Mouse (Mus musculus) liver, embryonic 16.5 days (tissue): ENCODE data around the gene Stk32b. TPM values are rescaled to one million over a fixed set of nuclear protein-coding genes. Genes with fewer than 3 reads are reported as not detected.

Experiments used
- ATAC-seq: fragments of 200-750 bp; cut with Nextera tagmentation; 2 replicates; pipeline ENCODE4 v1.8.0; 2017; ENCODE audit warnings: low read depth, mild to moderate bottlenecking, moderate number of reproducible peaks, moderate library complexity
- H3K27ac ChIP-seq: fragments of 300-500 bp; sonication (generic); 2 replicates; pipeline ENCODE4 v1.5.1; 2014; ENCODE audit warnings: mild to moderate bottlenecking, low read length
- H3K27me3 ChIP-seq: fragments of 300-500 bp; sonication (generic); 2 replicates; pipeline ENCODE4 v1.6.1; 2014; ENCODE audit warnings: low read depth, low read length, mixed read lengths; ENCODE audit not compliant: control insufficient read depth, insufficient read depth
- H3K36me3 ChIP-seq: fragments of 300-500 bp; sonication (generic); 2 replicates; pipeline ENCODE4 v1.6.1; 2014; ENCODE audit warnings: mild to moderate bottlenecking; ENCODE audit not compliant: control insufficient read depth, insufficient read depth
- H3K4me1 ChIP-seq: fragments of 300-500 bp; sonication (generic); 2 replicates; pipeline ENCODE4 v1.6.1; 2014; ENCODE audit warnings: low read depth, low read length, mixed read lengths; ENCODE audit not compliant: control insufficient read depth
- H3K4me2 ChIP-seq: fragments of 300-500 bp; sonication (generic); 2 replicates; pipeline ENCODE4 v1.6.1; 2014; ENCODE audit warnings: low read depth, low read length, mixed read lengths
- H3K4me3 ChIP-seq: fragments of 300-500 bp; sonication (generic); 2 replicates; pipeline ENCODE4 v1.5.1; 2014; ENCODE audit warnings: low read depth, mild to moderate bottlenecking, low read length
- H3K9ac ChIP-seq: fragments of 300-500 bp; sonication (generic); 2 replicates; pipeline ENCODE4 v1.6.1; 2014; ENCODE audit warnings: low read depth, low read length
- H3K9me3 ChIP-seq: fragments of 300-500 bp; sonication (generic); replicated peaks from 2 replicates; pipeline ENCODE4 v1.6.1; 2016; ENCODE audit warnings: low read length; ENCODE audit not compliant: control insufficient read depth
- WGBS: fragments of 180-500 bp; shearing (Covaris S2); extraction: QIAGEN DNeasy Blood & Tissue Kit; methylation state at CpG from one replicate; pipeline ENCODE4 v1.1.7; 2014; ENCODE audit not compliant: insufficient replicate concordance; 5-methylcytosine and 5-hydroxymethylcytosine counted together
- polyA plus RNA-seq: library from polyadenylated mRNA; unstranded; fragments of >200 nt; fragmentation: Nextera tagmentation; extraction: Ambion mirVana; gene quantifications from 2 replicates; pipeline ENCODE4 v1.2.1, GENCODE M21; 2015

Stk32b gene
- polyA plus RNA-seq, 1 experiment from 2014 or later, result 0.51 TPM

- H3K4me3 ChIP-seq, result no peak overlapping the region
- peak overlapping the region; percentile 55 for H3K27ac ChIP-seq
- H3K4me1 ChIP-seq, result peaks cover 10% of the 10 kb centered on the region; the same call in 1 of the 2 replicates
- H3K27me3 ChIP-seq, result no peaks in the 10 kb centered on the region
- H3K9ac ChIP-seq, result no peak overlapping the region
- H3K4me2 ChIP-seq, result no peak overlapping the region
- H3K9me3 ChIP-seq, result no peaks in the 10 kb centered on the region
- 33% methylated on average over 2 of the region's 2 CpGs for WGBS
- ATAC-seq, result peak; percentile 76
- no peaks in the 10 kb centered on the region for H3K36me3 ChIP-seq
These were observed 259.1 kb downstream of the Stk32b start for GRCm38 (mm10) chr5:37457831-37458230.

GRCm38 (mm10) chr5:37457191-37457590, 259.8 kb downstream of the Stk32b start:
- peak overlapping the region; percentile 56 for H3K4me2 ChIP-seq
- 39% methylated on average over 5 of the region's 5 CpGs for WGBS
- peaks cover 10% of the 10 kb centered on the region; the same call in 1 of the 2 replicates for H3K4me1 ChIP-seq
- no peaks in the 10 kb centered on the region for H3K9me3 ChIP-seq
- H3K27ac ChIP-seq, result peak overlapping the region; percentile 93
- ATAC-seq, result peak; percentile 91
- no peaks in the 10 kb centered on the region for H3K27me3 ChIP-seq
- no peaks in the 10 kb centered on the region for H3K36me3 ChIP-seq
- peak overlapping the region; percentile 56 for H3K9ac ChIP-seq
- H3K4me3 ChIP-seq, result no peak overlapping the region

- H3K4me2 ChIP-seq, result peak overlapping the region; percentile 56
- H3K4me3 ChIP-seq, result no peak overlapping the region
- 32% methylated on average over 2 of the region's 2 CpGs for WGBS
- peak; percentile 84 for ATAC-seq
- no peaks in the 10 kb centered on the region for H3K9me3 ChIP-seq
- no peaks in the 10 kb centered on the region for H3K27me3 ChIP-seq
- peak overlapping the region; percentile 56 for H3K9ac ChIP-seq
- H3K36me3 ChIP-seq, result no peaks in the 10 kb centered on the region
- peaks cover 10% of the 10 kb centered on the region; the same call in 1 of the 2 replicates for H3K4me1 ChIP-seq
- peak overlapping the region; percentile 93 for H3K27ac ChIP-seq
These were observed 260.4 kb downstream of the Stk32b start for GRCm38 (mm10) chr5:37456590-37456989.

- Histone ChIP-seq H3K27me3 (no peaks in the 10 kb centered on the region), H3K36me3 (no peaks in the 10 kb centered on the region), H3K4me1 (no peaks in the 10 kb centered on the region), H3K27ac (no peak overlapping the region), H3K4me2 (no peak overlapping the region), H3K9me3 (no peaks in the 10 kb centered on the region), H3K9ac (no peak overlapping the region), H3K4me3 (no peak overlapping the region)
- WGBS, result 43% methylated on average over 3 of the region's 3 CpGs
- no peak for ATAC-seq
These were observed 269.4 kb downstream of the Stk32b start for GRCm38 (mm10) chr5:37447546-37447945.

GRCm38 (mm10) chr5:37442767-37443166, 274.2 kb downstream of the Stk32b start:
- no peak overlapping the region for H3K4me3 ChIP-seq
- no peaks in the 10 kb centered on the region for H3K27me3 ChIP-seq
- H3K4me1 ChIP-seq, result no peaks in the 10 kb centered on the region
- no peak overlapping the region for H3K4me2 ChIP-seq
- no peak overlapping the region for H3K9ac ChIP-seq
- no peaks in the 10 kb centered on the region for H3K36me3 ChIP-seq
- no peak overlapping the region for H3K27ac ChIP-seq
- no peak for ATAC-seq
- H3K9me3 ChIP-seq, result no peaks in the 10 kb centered on the region
- WGBS, result 43% methylated on average over 2 of the region's 2 CpGs

GRCm38 (mm10) chr5:37435417-37435816, 281.6 kb downstream of the Stk32b start:
- Histone ChIP-seq H3K9me3 (no peaks in the 10 kb centered on the region), H3K27me3 (no peaks in the 10 kb centered on the region), H3K27ac (no peak overlapping the region), H3K36me3 (no peaks in the 10 kb centered on the region), H3K4me3 (no peak overlapping the region), H3K9ac (no peak overlapping the region), H3K4me1 (no peaks in the 10 kb centered on the region), H3K4me2 (no peak overlapping the region)
- no peak for ATAC-seq
- WGBS, result 43% methylated on average over 3 of the region's 3 CpGs

GRCm38 (mm10) chr5:37427210-37427609, 289.8 kb downstream of the Stk32b start:
- Histone ChIP-seq H3K27me3 (no peaks in the 10 kb centered on the region), H3K36me3 (no peaks in the 10 kb centered on the region), H3K4me2 (no peak overlapping the region), H3K9me3 (no peaks in the 10 kb centered on the region), H3K4me3 (no peak overlapping the region), H3K27ac (no peak overlapping the region), H3K9ac (no peak overlapping the region), H3K4me1 (no peaks in the 10 kb centered on the region)
- ATAC-seq, result no peak

- Histone ChIP-seq H3K4me3 (no peak overlapping the region), H3K9me3 (no peaks in the 10 kb centered on the region), H3K4me2 (no peak overlapping the region), H3K4me1 (no peaks in the 10 kb centered on the region), H3K36me3 (no peaks in the 10 kb centered on the region), H3K27me3 (no peaks in the 10 kb centered on the region), H3K9ac (no peak overlapping the region), H3K27ac (no peak overlapping the region)
- 65% methylated on average over 6 of the region's 6 CpGs for WGBS
- ATAC-seq, result no peak
These were observed 297.9 kb downstream of the Stk32b start for GRCm38 (mm10) chr5:37419028-37419427.
